Mouse (Mus musculus): ENCODE measurements around the gene Nrxn1.

DNA sequence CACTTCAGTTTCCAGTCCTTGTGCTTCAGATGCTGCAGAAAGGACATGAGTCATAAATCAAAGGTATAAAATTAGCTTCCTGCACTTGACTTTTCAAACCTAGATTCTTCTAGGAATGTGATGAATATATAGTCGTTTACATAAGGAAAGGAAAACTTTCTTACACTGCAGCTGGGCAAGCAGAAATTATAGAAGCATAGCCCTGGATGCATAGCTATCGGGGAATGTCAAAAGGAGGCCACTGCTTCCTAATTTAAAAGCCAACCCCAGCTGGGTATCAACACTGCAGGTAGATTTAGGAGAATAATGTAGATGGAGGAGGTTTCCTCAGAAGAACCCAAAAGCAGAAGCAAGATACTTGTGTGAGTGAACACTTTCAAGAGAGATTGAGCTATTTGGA, 523.0 kb downstream of the Nrxn1 start:
- TF ChIP-seq POLR2AphosphoS5 (IDR thresholded peaks at IDR 0.05; ENCODE audit: insufficient replicate concordance, low read depth, low read length) (no peak), TAL1 (conservative IDR thresholded peaks at IDR 0.05; ENCODE audit: low read depth, low read length) (no peak), CTCF (IDR thresholded peaks at IDR 0.05; ENCODE audit: low read depth, low read length) (no peak)

Measured in G1E (cell line).